Mouse (Mus musculus): ENCODE data around the gene Timm9.

Timm9 gene

GRCm38 (mm10) chr12:71104275-71104674 lies 32.2 kb downstream of the Timm9 start:
- peak; percentile 25 for DNase-seq (ENCODE audit: low read depth)

- DNase-seq (ENCODE audit: low read depth): no peak
Observed at GRCm38 (mm10) chr12:71086331-71086730, 50.2 kb downstream of the Timm9 start.

Measured in 416B (cell line).